Mouse (Mus musculus): Measurements from ENCODE around the gene Tnfsf13b. TPM values are rescaled to one million over a fixed set of nuclear protein-coding genes. Genes with fewer than 3 reads are reported as not detected.
A peak's percentile ranks its signal among the peaks of the same experiment; 100 is the strongest.

Gene Tnfsf13b
- total RNA-seq, 2 experiments from 2014 or later, result 3.9 to 6.4 TPM

DNA sequence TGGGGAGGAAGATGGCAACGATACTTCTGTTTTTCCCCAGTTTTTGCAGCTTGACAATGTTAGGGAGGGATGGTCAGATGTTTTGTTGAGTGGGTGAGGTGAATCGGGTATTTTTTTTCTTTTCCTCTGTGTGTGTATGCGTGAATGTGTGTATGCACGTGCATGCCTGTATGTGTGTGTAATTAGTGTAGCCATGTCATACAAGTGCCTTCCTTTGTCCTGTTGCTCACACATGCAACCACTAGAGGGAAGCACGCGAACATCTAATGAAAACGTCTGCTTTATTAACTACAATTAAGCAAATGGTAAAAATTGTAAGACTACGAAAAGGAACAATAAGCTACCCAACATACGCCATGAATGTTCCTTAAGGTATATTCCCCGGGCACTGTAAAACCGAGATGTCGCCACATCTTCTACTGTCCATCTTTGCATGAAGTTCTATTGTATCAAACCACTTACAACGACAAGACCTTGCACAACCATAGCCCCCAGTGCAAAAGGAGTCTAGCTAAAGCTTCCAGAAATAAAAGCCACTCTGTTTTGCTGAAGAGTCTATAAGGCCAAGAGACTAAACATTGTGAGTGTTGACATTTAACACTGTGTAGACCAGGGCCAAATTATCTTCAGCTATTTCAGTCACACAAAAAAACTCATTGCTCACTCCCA, 37.7 kb downstream of the Tnfsf13b start:
- intact Hi-C loops (cut with DNase I), result loop anchor here (2.0 to 10.0 kb wide), 5 partner anchors 65 to 1141 kb away; no protein-coding TSS in a partner anchor
- peak; percentile 42 to 61 for DNase-seq

DNA sequence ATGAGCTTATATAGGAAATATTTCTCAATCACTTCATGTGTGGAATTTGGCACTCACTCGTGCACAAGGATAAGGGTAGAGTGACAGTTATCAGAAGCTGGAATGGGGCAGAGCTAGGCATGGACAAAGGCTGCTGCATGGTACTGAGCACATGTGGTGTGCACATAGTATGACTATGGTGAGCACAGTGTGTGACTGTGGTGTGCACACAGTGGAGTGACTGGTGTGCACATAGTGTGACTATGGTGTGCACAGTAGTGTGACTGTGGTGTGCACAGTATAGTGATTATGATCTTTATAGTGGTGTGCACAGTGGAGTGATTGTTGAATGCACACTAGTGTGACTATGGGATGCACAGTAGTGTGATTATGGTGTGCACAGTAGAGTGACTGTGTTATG, 39.5 kb downstream of the Tnfsf13b start:
- intact Hi-C loops (cut with DNase I), result loop anchor here (2.0 to 10.0 kb wide), 3 partner anchors 67 to 1139 kb away; no protein-coding TSS in a partner anchor
- DNase-seq, result no peak

DNA sequence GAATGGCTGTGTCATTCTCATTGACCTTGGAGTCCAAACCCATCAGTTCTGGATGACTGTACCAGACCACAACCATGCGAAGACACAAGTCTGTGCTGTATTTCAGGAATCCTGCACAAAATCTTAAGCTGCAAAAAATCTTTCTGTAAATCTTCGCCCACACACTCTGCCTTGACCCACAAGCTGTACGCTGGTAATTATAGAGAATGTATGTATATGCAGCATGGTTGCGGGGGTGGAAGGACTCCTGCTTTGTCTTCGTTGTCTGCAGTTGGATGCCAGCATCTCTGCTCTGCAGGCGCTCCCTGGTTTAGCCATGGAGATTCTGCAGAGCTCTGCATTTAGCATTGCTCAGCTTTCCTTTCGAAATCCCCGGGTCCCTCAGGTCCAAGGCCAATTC, 42.9 kb downstream of the Tnfsf13b start:
- intact Hi-C loops (cut with DNase I), result loop anchor here (10.0 kb wide), 2 partner anchors 186 to 1136 kb away; no protein-coding TSS in a partner anchor
- DNase-seq, result no peak

DNA sequence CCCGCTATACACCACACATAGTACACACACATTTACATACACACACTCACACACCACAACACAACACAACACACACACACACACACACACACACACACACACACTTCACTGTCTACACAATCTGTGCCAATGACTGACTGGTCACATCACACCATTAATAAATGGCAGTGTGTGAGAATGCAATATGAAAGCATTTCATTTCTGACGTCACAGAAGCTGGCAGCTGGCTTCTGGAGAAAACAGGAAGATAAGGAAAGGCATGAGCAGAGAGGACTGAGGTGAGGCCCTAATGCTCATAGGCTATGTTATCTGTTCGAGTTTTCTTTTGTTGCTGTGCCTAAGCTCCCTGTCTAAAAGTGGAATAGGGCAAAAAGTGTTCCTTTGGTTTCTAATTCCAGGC, 45.3 kb downstream of the Tnfsf13b start:
- no peak for DNase-seq

DNA sequence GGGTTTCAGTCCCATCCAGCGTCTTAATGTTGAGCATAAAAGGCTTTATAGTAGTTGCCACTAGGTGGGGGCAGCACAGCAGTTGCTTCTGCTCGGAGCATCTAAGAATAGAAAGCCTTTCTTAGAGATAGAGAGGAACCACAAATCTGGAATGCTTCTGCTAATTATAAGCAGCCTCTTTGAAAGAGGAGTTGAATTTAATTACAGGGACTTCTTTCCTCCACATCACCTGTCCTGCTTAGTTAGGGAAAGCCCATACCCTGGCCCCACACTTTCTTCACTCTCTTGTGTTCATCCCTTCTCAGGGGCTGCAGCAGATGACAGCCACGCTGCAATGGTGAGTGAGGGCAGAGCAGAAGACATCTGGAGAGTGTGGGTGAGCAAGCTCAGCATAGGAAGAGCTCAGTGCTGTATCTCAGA, 47.3 kb downstream of the Tnfsf13b start:
- intact Hi-C loops (cut with DNase I), result no loop called here

More for the DNA sequence above, 45.3 kb downstream of the Tnfsf13b start:
- intact Hi-C loops (cut with DNase I), result no loop called here

DNA sequence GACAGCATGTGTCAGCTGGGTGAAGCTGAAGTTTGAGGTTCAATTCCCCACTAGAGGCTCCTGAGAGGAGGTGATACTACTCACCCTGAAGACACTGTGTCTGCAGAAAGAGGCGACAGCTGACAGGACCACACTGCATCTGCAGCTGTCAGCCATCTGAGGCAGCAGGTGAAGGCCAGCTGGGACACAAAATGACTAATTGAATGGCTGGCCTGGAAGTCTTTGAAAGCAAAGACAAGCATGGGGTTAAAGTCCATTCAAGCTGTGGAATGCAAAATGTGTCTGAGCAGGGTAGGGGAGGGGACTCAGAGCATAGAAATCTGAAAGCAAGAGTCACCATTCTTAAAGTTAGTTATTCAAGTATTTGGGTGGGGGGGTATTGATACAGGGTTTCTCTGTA, 54.7 kb downstream of the Tnfsf13b start:
- DNase-seq, result no peak
- intact Hi-C loops (cut with DNase I), result no loop called here

More for the DNA sequence above, 47.3 kb downstream of the Tnfsf13b start:
- DNase-seq, result peak; percentile 23 to 29

DNA sequence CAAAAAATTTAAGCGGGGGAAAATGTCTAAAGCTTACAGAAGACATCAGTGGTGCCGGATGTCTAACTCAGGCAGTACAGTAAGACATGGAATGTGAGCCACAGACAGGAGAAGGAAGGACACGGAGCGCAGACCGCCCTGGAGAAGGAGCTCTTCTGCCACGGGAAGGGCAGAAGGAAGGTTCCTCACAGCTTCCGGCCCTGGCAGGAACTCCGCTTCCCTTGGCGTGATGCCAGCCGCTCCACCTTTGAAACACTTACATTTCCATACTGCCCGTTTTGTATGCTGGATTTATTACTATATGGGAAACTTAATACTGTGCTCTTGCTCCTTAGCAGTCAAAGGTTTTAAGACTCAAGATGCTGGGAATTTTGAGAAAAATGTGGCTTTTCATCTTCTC, 60.6 kb downstream of the Tnfsf13b start:
- intact Hi-C loops (cut with DNase I), result no loop called here
- no peak for DNase-seq

DNA sequence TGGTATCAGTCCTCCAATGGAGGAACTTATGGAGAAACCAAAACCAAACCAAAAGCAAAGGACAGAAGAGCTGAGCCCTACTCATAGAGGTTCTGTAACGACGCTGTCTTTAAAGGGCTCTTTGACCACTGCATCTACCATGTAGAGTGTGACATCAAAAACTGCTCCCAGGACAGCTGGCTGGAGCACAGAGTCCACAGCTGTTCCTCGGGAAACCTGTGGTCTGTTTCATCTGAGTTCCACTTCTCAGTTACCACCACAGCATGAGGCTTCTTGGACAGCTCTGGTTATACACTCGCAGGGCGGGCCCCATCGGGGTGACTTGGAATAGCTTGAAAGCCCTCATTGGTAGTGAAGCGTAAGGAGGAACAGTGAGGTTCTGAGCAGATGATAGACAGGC, 61.5 kb downstream of the Tnfsf13b start:
- intact Hi-C loops (cut with DNase I), result no loop called here
- DNase-seq, result no peak

DNA sequence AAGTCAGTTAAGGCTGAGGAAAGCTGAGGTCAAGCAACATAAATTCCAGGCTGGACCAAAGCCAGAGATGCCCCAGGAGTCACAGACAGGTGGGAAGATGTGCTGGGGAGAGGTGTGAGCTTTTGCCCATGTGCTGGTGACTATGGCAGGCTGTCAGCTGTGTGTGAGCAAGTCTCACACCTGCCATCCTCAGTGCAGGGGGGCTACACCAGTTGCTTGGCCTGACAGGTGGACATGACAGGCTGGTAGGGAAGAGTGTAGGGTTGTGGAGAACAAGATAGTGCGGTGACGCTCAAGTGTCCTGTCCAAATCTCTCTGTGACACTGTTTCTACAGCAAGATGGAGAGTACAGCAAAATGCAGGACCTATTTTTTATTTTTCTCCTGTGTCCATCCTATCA, 66.1 kb downstream of the Tnfsf13b start:
- intact Hi-C loops (cut with DNase I), result no loop called here
- DNase-seq, result no peak

Other genes starting within 250 kb of the Tnfsf13b start
- gene Fam155a, start 235.3 kb upstream of the Tnfsf13b start, total RNA-seq (2021), result not detected
- gene Gm10217, start 142.2 kb upstream of the Tnfsf13b start, total RNA-seq (2021), result not detected
- 1 to 10 TPM; 5.9 to 6.5 TPM for gene Lig4, start 28.8 kb upstream of the Tnfsf13b start, total RNA-seq (2021)
- 10 to 100 TPM; 19.7 to 20.0 TPM for gene Abhd13, start 28.8 kb upstream of the Tnfsf13b start, total RNA-seq (2021)
- gene Myo16, start 147.4 kb downstream of the Tnfsf13b start, total RNA-seq (2021), result 1 to 10 TPM; 7.6 to 8.0 TPM

Data from heart, postnatal 10 days (tissue).